Mouse (Mus musculus): ENCODE measurements around the gene Tmc6.

Gene Tmc6

DNA sequence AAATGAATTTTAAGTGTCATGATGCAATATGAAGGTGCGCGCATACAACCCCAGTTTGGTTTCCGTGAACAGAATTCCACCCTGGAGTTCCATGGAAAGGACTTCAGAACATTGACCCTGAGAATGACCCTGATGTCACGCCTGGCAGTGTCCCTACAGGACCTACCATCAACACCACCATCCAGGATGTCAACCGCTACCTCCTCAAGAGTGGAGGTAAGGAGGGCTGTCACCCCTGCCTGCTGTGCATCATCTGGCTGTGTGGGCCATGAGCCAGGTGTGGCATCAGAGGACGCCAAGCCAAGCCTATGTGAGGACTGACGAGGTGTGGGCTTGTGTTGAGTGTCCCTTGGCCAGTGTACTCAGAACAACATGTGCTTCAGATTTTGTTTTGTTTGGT lies 26.1 kb downstream of the Tmc6 start:
- DNase-seq (ENCODE audit: low spot score) = no peak

DNA sequence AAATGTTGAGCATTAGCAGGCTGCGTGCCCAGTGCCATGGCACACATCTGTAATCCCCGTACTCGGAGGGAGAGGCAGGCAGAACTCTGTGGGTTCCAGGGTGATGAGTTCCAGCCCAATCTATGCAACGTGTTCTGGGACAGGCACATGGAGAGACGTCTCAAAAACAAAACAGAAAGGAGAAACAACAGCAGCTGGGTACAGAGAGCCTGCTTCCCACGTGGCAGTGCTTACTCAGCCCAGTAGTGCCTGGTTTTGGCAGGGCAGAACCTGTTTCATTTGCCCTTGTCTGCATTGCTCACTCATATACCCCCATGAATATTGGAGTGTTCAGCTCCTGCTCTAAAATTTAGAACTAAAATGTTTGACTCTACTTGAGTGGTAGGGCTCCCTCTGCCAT lies 30.5 kb downstream of the Tmc6 start:
- no peak for DNase-seq (ENCODE audit: low spot score)

DNA sequence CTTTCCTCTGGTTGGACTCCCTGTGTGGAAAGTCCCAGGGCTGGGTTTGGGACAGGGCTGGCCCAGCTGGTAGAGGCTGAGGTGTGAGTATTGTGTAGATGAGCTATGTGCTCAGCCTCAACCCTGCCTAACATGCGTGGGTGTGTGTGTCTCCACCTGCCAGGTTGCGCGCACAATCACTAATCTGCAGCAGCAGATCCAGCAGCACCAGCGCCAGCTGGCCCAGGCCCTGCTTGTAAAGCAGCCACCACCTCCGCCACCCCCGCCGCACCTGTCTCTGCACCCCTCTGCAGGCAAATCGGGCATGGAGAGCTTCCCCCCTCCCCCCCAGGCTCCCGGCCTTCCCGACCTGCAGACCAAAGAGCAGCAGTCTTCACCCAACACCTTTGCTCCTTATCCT lies 32.6 kb downstream of the Tmc6 start:
- no peak for DNase-seq (ENCODE audit: low spot score)

DNA sequence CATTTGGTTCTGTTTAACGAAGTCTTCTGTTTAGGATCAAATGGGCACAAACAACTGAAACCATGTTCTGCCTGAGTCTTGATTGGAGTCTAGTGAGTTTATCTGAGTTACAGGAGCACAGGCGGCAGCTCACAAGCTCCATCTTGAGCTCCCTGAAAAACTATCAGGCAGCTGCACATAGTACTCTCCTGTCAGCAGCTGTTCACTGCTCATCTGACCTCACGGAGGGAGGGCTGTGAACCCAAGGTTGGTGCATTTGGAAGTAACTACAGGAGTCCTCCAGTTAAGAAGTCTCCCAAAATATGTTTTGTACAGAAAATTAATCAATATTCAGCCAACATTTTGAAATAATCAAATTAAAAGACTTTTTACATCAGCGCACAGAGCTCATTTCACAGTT lies 33.4 kb downstream of the Tmc6 start:
- no peak for DNase-seq (ENCODE audit: low spot score)

DNA sequence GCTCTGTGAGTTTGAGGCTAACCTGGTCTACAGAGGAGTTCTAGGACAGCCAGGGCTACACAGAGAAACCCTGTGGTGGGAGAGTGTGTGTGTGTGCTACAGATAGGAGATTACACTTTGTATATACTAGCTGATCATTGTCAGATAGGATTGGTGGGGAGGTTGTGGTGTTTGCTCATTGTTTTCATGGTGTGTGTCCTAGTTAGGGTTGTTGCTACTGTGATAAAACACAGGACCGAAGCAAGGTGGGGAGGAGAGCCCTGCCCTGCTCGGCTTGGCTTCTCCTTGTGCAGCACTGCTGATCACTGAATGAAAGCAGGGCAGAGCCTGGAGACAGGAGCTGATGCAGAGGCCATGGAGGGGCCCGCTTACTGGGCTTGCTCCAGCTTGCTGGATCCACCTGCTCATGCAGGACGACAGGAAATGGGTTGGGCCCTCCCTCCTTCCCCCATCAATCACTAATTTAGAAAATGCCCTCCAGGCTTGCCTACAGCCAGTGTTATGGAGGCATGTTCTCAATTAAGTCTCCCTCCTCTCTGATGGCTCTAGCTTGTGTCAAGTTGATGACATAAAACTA lies 38.5 kb downstream of the Tmc6 start:
- DNase-seq (ENCODE audit: low spot score) = no peak

DNA sequence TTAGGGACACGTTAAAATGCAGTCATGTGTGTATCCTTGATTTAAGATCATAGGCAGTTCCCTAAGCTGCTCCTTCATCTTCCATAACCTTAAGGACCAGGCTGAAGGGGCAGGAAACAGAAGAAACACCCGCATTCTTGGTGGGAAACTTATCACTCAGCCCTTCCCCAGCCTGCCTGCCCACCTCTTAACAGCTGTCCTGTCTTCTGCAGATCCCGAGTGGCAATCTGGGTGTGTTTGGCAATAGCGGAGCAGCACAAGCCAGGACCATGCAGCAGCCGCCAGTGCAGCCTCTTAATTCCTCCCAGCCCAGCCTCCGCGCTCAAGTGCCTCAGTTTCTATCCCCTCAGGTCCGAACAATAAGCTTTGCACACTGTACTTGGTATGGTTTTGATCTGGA lies 39.3 kb downstream of the Tmc6 start:
- no peak for DNase-seq (ENCODE audit: low spot score)

DNA sequence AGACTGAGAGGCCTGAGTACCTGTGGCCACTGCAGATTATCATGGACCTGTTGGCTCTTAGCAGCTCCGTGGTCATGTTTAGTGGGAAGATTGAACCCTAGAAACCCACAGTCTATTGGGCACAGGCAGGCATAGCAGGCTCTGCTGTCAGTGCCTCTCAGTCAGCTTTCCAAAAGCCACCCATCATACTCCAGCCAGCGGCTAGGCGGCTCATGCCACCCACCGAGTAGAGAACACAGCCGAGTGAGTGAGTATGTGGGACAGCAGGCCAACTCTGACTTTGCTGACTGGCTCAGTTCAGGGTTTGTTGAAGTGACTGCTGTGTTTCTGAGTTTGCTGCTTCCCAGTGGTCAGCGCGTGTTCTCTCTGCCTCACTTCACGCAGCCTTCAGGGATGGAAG lies 39.8 kb downstream of the Tmc6 start:
- no peak for DNase-seq (ENCODE audit: low spot score)

DNA sequence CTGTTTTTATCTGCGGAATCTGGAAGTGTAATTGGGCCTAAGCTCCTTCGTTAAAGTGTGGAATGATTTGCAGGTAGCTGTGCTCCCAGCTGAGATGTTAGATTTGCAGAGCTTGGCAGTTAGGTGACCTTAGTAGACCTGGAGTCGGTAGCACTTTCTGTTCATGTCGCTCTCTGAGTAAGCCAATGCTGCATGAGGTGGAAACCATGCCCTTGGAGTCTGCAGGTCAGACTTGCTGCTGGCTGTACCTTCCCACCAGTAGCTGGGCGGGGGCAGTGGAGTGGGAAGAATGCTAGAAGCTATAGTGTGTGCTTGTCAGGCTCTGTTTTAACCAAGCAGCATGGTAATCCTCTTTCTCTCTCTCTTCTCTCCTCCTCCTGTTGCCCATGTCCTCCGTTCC lies 40.9 kb downstream of the Tmc6 start:
- DNase-seq (ENCODE audit: low spot score) = no peak

DNA sequence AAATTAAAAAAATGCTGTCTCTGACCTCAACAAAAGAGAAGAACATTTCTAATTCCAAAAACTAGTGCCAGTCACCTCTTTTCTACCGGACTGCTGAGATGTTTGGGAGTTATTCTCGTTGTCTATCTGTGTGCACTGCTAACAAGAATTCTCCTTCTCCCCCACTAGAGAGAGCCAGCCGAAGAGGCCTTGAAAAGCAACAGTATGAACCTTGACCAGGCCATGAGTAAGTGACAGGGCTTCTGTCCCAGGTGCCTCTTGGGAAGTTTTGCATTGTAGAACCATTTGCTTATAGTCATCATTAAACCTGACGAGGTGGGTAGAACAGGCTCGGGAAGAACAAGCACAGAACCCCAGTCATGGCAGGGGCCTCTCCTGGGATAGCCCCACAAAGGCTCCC lies 43.9 kb downstream of the Tmc6 start:
- DNase-seq (ENCODE audit: low spot score) = no peak

DNA sequence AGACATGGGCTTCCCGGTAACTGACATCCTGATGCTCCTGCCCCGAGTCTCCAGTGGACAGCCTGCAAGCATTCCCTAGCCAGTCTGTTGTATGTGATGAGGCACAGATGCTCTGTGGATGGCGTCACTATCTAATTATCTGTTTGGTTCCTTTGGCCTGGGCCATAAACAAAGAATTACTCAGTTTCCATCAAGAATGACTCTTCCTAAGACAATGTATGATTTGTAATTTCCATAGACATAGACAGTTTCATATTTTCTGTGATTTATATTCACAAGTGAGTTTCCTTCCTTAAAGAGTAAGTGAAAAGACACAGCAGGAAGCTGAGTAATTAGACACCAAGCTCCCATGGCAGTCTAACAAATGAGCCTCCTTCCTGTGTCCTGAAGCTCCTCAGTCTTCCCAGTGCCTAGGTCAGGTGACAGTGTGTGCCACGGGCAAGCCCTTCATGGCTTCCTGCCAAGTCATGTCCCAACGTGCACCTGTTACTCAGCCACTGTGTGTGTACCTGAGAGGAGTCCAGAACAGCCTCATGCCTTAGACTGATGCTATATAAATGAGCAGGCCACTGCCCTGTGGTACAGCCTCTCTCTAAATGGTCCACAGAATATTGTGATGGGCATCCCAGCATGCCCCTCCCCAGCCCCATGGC lies 45.8 kb downstream of the Tmc6 start:
- no peak for DNase-seq (ENCODE audit: low spot score)

DNA sequence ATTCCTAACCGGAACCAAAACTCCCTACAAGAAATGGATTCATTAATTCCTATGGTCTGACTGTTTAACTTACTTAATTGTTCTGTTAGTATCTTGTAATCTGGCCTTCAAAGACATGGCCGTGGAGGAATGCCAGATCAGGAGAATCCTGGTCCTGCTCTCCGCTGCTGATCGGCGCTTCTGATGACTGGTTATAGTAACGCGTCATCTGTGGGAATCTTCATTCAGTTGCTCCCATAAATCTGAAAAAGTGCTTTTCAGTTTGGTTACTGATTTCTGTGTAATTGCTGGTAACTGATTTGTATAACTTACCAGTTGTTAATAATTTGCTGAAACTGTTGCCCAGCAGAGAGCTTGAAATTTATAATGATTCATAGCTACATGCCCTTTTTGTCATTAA lies 50.5 kb downstream of the Tmc6 start:
- no peak for DNase-seq (ENCODE audit: low spot score)

DNA sequence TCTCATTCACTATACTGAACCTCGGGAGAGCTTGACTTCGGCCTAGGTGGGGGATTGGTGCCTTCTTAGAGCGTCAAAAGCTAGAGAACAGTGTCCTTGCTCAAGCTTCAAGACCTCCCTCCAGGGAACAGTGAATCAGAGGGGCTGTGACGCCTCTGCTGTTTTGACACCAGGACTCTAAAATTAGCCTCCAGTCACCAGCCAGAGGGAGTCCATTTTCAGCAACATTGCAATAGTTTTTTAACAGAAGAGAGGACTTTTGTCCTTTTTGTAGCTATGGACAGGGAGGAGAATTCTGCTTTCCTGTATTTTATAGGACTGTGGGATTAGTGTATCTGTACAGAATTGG lies 51.5 kb downstream of the Tmc6 start:
- DNase-seq (ENCODE audit: low spot score) = no peak

DNA sequence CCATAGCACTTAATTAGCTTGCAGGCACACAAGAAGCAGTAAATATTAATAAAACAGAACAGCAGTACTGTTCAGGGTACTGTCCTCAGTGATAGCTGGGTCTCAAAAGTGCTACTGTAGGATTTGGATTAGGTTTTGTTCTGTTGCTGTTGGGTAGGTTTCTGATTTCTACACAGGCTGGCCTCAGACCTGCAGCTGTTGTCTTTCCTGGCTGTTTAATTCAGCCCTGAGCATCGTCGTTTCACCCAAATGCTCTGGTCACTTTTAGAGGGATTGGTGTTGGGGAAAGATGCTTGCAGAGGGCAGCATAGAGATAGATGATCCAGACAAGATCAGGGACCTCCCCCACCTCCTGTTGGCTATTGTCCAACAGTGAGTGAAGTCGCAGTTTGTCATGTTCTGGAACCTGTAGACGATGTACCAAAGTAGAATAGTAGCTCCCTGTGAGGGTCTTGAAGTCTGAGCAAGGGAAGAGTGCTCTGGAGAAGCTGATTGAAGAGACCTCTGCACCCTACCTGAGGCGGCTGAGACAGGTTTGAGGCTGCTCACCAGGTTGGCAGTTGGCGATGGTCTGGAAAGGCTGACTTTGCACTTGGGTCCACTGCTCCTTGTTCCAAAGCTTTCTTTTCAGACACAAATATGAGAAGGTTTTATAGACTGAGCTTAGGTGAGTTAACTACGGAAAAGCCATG lies 52.1 kb downstream of the Tmc6 start:
- DNase-seq (ENCODE audit: low spot score) = no peak

DNA sequence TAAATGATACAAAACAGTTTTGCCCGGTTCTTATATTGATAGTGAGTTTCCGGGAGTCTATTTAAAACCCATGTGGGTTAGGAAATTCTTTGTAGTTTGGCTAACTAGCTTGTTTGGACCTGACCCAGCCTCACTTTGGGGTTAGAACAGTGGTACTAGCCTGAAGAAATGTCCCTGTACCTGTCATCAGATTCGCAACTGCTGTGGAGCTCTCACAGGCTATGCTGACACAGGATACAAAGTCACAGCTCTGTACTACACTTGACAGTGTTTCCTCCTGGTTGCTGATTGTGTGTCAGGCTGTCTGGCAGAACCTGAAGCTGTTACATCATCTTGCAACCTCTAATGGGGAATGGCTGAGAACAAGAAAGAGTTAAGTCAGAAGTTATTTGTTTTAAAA lies 52.7 kb downstream of the Tmc6 start:
- no peak for DNase-seq (ENCODE audit: low spot score)

DNA sequence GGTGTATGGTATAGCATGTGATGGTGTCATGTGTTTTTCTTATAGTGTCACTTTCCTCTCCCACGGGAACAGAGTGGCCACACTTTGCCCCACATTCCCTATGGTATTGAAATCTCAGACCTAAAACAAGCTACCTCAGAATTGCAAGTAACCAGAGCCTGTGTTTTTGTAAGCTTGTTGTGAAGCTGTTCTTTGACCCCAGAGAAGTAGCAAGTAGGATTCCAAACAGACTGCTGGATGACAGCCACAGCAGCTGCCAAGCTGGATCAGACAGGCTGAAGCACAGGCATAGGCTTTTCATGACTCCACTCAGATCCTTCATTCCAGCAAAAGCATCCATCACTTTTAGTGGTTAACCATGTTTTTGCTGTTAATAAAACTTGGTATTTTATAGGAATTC lies 53.2 kb downstream of the Tmc6 start:
- DNase-seq (ENCODE audit: low spot score) = no peak

DNA sequence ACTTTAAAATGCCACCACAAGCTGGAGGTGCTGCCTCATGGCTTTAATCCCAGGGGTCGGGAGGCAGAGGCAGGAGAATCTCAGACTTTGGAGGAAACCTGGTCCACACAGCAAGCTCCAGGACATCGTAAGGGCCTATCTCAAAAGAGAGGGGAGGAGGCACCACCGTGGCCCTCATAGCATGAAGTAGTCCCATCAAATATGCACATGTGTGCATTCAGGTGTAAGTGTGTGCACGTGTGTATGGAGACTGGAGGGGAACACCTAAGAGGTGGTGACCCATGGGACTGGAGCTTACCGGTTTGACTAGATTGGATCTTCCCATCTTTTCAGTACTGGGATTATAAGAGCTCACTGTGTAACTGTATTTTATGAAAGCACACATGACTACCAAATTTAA lies 53.8 kb downstream of the Tmc6 start:
- DNase-seq (ENCODE audit: low spot score) = no peak

DNA sequence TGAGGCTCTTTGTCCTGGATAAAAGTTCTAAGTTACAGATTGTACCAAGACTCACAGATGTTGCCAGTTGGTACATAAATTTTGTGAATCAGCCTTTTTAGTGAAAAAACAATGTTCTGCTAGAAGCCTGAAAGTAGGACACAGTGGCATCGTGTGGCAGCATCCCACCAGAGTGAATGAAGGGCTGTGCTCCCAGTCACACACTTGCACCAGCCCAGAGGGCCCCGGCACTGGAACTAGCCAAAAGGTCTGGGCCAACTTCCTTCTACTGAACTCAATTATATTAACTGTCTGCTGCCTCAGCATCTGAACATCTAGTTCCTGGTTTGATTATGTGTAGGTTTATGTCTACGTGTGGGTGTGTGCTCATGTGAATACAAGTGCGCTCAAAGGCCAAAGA lies 55.0 kb downstream of the Tmc6 start:
- no peak for DNase-seq (ENCODE audit: low spot score)

DNA sequence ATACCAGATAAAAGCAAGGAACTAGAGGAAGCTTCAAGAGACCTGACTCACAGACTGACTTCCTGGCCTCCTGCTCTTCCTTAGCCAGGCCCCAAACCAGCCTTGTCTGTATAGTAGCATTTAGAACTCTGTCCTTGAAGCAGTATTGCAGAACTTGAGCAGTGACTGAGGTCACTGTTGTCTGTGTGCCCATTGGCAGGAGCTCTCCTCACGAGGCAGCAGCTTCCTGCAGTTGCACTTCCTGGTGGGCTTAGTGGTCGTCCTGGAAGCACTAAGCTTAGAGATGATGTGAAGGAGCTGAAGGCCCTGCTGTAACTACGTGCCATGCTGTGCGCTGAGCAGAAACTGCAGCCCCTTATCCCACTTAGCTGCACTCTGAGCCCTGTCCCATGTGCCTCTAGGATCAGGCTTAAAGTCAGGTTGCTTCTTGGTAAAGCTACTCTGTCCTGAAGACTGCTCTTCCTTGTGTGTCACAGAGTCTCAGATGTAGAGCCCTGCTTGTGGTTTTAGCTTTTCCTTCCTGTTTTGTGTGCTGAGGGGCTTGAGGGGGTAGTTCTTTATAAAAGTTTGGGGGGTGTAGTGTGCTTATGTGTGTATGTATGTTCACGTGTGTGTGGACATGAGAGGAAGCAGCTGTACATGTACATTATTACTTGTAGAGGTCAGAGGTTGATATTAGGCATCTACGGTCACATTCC lies 57.2 kb downstream of the Tmc6 start:
- DNase-seq (ENCODE audit: low spot score) = no peak

DNA sequence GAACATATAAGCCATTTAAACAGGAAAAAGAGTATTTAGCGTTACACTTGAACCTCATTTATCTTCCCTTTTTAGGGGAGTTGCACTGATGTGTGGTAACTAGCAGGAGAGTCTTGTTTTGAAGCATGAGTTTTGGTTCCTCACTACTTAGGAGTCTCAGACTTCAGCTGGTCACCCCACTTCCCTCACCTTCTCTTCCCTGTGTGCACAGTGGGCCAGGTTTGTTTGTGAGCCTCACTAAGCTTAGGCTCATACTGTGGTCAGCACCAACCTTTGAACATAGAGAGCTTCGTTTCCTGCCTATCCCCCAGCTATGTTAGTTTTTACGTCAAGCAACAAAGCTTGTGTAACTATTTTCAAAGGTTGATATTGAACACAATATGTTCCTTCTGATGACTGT lies 63.2 kb downstream of the Tmc6 start:
- no peak for DNase-seq (ENCODE audit: low spot score)
